Mouse (Mus musculus): ENCODE measurements around the gene Mmp28. TPM values are rescaled to one million over a fixed set of nuclear protein-coding genes. Genes with fewer than 3 reads are reported as not detected.

Mmp28 gene
- polyA plus RNA-seq, 1 experiment, result 9.1 TPM

GRCm38 (mm10) chr11:83447612-83448011, 15.3 kb downstream of the Mmp28 start:
- DNase-seq (ENCODE audit: low read depth), result no peak
- no peak for TF ChIP-seq CTCF (IDR thresholded peaks at IDR 0.05; ENCODE audit: borderline replicate concordance, extremely low read depth, insufficient read depth, insufficient read length)
- no peak for TF ChIP-seq POLR2A (IDR thresholded peaks at IDR 0.05; ENCODE audit: borderline replicate concordance, extremely low read depth, insufficient read depth, insufficient read length, poor library complexity, severe bottlenecking)

- DNase-seq (ENCODE audit: low read depth), result no peak
- TF ChIP-seq POLR2A (IDR thresholded peaks at IDR 0.05; ENCODE audit: borderline replicate concordance, extremely low read depth, insufficient read depth, insufficient read length, poor library complexity, severe bottlenecking) (no peak), CTCF (IDR thresholded peaks at IDR 0.05; ENCODE audit: borderline replicate concordance, extremely low read depth, insufficient read depth, insufficient read length) (no peak)
These were observed 17.9 kb downstream of the Mmp28 start for GRCm38 (mm10) chr11:83445001-83445400.

- DNase-seq (ENCODE audit: low read depth), result no peak
- TF ChIP-seq CTCF (IDR thresholded peaks at IDR 0.05; ENCODE audit: borderline replicate concordance, extremely low read depth, insufficient read depth, insufficient read length), result no peak
- no peak for TF ChIP-seq POLR2A (IDR thresholded peaks at IDR 0.05; ENCODE audit: borderline replicate concordance, extremely low read depth, insufficient read depth, insufficient read length, poor library complexity, severe bottlenecking)
These were observed 19.0 kb downstream of the Mmp28 start for GRCm38 (mm10) chr11:83443824-83444223.

GRCm38 (mm10) chr11:83442596-83443267, 20.1 kb downstream of the Mmp28 start:
- TF ChIP-seq CTCF (IDR thresholded peaks at IDR 0.05; ENCODE audit: borderline replicate concordance, extremely low read depth, insufficient read depth, insufficient read length) (peak; percentile 76; the same call in 1 of the 2 replicates), POLR2A (IDR thresholded peaks at IDR 0.05; ENCODE audit: borderline replicate concordance, extremely low read depth, insufficient read depth, insufficient read length, poor library complexity, severe bottlenecking) (no peak)
- peak; percentile 73 for DNase-seq (ENCODE audit: low read depth)

- TF ChIP-seq POLR2A (IDR thresholded peaks at IDR 0.05; ENCODE audit: borderline replicate concordance, extremely low read depth, insufficient read depth, insufficient read length, poor library complexity, severe bottlenecking) (no peak), CTCF (IDR thresholded peaks at IDR 0.05; ENCODE audit: borderline replicate concordance, extremely low read depth, insufficient read depth, insufficient read length) (no peak)
- DNase-seq (ENCODE audit: low read depth), result no peak
These were observed 21.6 kb downstream of the Mmp28 start for GRCm38 (mm10) chr11:83441235-83441634.

- peak; percentile 95 for DNase-seq (ENCODE audit: low read depth)
- TF ChIP-seq POLR2A (IDR thresholded peaks at IDR 0.05; ENCODE audit: borderline replicate concordance, extremely low read depth, insufficient read depth, insufficient read length, poor library complexity, severe bottlenecking), result peak; percentile 33; the same call in 1 of the 2 replicates
- peak; percentile 98 for TF ChIP-seq CTCF (IDR thresholded peaks at IDR 0.05; ENCODE audit: borderline replicate concordance, extremely low read depth, insufficient read depth, insufficient read length)
These were observed 22.5 kb downstream of the Mmp28 start for GRCm38 (mm10) chr11:83440081-83441064.

GRCm38 (mm10) chr11:83439426-83440060, 23.3 kb downstream of the Mmp28 start:
- TF ChIP-seq CTCF (IDR thresholded peaks at IDR 0.05; ENCODE audit: borderline replicate concordance, extremely low read depth, insufficient read depth, insufficient read length) (no peak), POLR2A (IDR thresholded peaks at IDR 0.05; ENCODE audit: borderline replicate concordance, extremely low read depth, insufficient read depth, insufficient read length, poor library complexity, severe bottlenecking) (no peak)
- DNase-seq (ENCODE audit: low read depth), result no peak

GRCm38 (mm10) chr11:83437377-83437776, 25.5 kb downstream of the Mmp28 start, which contains the start of gene 1700020L24Rik:
1700020L24Rik (plus strand) TSS chr11:83437677.
- no peak for DNase-seq (ENCODE audit: low read depth)
- TF ChIP-seq CTCF (IDR thresholded peaks at IDR 0.05; ENCODE audit: borderline replicate concordance, extremely low read depth, insufficient read depth, insufficient read length), result no peak
- TF ChIP-seq POLR2A (IDR thresholded peaks at IDR 0.05; ENCODE audit: borderline replicate concordance, extremely low read depth, insufficient read depth, insufficient read length, poor library complexity, severe bottlenecking), result no peak

- TF ChIP-seq POLR2A (IDR thresholded peaks at IDR 0.05; ENCODE audit: borderline replicate concordance, extremely low read depth, insufficient read depth, insufficient read length, poor library complexity, severe bottlenecking), result no peak
- no peak for TF ChIP-seq CTCF (IDR thresholded peaks at IDR 0.05; ENCODE audit: borderline replicate concordance, extremely low read depth, insufficient read depth, insufficient read length)
- no peak for DNase-seq (ENCODE audit: low read depth)
These were observed 30.3 kb downstream of the Mmp28 start for GRCm38 (mm10) chr11:83432533-83432932.

- DNase-seq (ENCODE audit: low read depth), result no peak
- TF ChIP-seq CTCF (IDR thresholded peaks at IDR 0.05; ENCODE audit: borderline replicate concordance, extremely low read depth, insufficient read depth, insufficient read length) (no peak), POLR2A (IDR thresholded peaks at IDR 0.05; ENCODE audit: borderline replicate concordance, extremely low read depth, insufficient read depth, insufficient read length, poor library complexity, severe bottlenecking) (no peak)
These were observed 33.5 kb downstream of the Mmp28 start, which contains the start of gene Gas2l2 for GRCm38 (mm10) chr11:83429355-83429754. Gas2l2 (minus strand) TSS chr11:83429455.

- no peak for DNase-seq (ENCODE audit: low read depth)
- TF ChIP-seq CTCF (IDR thresholded peaks at IDR 0.05; ENCODE audit: borderline replicate concordance, extremely low read depth, insufficient read depth, insufficient read length) (no peak), POLR2A (IDR thresholded peaks at IDR 0.05; ENCODE audit: borderline replicate concordance, extremely low read depth, insufficient read depth, insufficient read length, poor library complexity, severe bottlenecking) (no peak)
These were observed 35.9 kb downstream of the Mmp28 start for GRCm38 (mm10) chr11:83426964-83427363.

Data from brain, embryonic 14.5 days (tissue).